Mouse (Mus musculus) testis, postnatal 10 days (tissue): ENCODE results near the gene Crabp2.
"Not testable (repeated sequence)": the region's sequence is repeated elsewhere in the genome, so short reads cannot be mapped to it uniquely, and the experiment has no call there.

Source experiments
- DNase-seq: peaks from one replicate; pipeline ENCODE4 v3.0.0; 2021; ENCODE audit warnings: low spot score

Gene Crabp2

DNA sequence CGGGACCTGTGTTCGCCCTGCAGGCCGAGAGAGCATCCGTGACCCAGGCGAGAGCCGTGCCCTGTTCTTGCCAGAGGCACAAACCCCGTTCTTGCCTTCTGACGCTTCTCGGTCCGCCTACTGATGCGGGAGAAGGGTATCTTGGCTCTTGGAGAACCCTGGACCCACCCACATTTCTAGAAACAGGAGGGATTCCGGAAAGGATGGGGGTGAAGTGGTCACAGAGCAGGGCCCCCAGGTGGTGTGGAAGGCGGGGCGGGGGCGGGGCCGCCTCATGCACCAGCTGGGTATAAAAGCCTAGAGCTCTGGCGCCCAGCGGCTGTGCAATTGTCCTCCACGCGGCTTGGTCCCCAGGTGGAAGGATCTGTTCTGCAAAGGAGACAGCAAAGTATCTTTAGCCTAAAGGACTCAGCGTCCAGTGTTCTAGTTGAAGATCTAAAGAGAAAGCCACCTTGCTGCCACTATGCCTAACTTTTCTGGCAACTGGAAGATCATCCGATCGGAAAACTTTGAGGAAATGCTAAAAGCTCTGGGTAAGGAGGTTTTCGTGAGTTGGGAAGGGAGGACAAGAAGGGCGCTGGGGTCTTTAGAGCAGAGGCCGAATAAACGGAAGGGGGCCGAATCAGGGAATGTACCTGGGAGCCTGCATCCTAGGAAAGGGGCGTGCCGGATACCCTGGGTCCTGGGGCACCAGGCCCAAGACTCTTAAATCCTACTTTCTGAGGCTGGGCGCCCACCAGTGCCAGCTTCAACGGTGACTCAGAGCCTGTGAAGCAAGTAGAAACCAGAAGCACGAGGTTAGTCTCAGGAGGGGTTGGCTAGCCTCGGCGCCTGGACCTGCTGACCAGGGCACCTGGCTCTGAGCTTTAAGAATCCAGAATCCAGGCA, at the start of gene Crabp2:
TSS of gene Crabp2 (plus strand) at position 289 of the 888 bp plus-strand sequence.
- DNase-seq, result no peak

DNA sequence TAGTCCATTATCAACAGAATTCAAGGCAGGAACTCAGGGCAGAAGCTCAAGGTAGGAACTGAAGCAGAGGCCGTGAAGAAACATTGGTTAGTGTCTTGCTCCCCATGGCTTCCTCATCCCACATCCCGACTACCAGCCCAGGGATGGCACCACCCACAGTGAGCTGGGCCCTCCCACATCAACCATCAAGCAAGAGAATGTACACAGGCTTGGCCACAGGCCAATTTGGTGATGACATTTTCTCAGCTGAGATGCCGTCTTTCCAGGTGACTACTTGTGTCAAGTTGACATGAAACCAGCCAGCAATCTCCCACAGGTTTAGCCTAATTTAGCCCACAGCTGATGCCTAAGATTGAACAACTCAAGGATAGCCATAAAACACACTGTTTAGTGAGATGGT, 49.2 kb upstream of the Crabp2 start:
- DNase-seq, result no peak

DNA sequence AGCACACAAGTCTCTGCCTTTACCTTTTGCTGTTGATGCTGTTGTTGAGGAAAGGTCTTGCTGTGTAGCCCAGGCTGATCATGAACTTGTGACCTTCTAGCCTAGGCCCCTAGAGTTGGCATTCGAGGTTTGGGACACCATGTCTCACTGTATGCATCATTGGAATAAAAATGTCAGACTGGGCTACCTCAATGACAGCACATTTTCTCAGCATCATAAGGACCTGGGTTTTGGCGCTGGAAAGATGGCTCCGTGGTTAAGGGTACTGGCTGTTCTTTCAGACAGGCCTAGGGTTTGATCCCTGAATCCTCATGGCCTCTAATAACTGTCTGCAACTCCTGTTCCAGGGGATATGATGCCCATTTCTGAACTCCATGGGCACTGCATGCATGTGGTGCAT, 48.7 kb upstream of the Crabp2 start:
- DNase-seq, result no peak

DNA sequence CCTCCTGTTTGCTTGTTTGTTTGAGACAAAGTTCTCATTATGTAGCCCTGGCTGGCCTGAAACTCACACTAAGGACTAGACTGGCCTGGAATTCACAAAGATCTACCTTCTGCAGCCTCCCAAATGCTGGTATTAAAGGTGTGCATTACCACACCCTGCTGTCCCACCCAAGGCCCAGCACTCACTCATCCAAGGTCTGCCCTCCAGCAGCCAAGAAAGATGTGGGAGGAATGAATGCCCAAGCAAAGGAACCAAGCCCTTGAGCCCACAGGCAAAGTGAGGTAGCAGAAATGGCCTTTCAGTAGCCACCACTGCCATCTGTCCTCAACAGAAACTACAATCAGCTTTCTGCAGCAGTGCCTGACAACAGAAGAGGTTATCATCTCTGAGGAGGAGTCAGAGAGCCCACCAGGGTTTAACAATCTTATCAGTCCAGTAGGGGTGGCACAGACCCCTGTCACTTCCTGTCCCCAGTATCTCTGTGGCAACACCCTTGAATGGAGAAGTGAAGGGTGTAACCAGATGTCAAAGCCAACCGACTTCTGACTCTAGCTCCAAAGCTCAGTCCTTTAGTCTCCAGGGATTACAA, 47.3 kb upstream of the Crabp2 start:
- DNase-seq, result no peak

DNA sequence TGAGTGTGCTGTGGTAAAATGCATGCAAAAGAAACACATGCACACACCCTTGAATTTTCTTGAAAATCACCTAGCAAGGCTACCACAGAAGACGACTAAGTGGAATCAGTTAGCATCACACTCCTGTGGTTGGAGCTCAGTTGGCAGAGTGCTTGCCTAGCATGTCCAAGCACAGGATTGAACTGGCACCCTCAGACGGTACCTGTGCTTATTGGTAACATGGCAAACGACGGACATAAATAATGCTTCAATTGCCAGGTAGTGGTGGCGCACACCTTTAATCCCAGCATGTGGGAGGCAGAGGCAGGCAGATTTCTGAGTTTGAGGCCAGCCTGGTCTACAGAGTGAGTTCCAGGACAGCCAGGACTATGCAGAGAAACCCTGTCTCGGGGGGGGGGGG, 46.5 kb upstream of the Crabp2 start:
- DNase-seq, result not testable (repeated sequence)

DNA sequence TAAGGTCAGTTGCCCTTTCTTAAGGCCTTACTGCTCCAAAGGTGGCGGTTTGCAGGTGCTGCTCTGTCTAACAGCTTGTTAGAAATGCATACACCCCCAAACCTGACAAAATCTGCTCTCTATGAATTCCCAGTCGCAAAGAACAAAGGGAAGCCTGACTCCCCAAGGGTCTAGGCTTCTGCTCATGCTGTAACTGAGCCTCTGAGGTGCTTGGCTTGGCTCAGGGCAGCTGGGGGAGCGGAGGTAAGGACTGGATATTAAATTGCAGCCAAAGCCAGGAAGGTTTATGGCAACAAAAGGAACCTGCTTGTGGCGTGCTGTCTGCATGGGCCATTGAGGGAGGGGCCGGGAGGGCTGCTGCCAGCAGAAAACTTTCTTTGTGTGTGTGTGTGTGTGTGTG, 44.6 kb upstream of the Crabp2 start:
- no peak for DNase-seq

DNA sequence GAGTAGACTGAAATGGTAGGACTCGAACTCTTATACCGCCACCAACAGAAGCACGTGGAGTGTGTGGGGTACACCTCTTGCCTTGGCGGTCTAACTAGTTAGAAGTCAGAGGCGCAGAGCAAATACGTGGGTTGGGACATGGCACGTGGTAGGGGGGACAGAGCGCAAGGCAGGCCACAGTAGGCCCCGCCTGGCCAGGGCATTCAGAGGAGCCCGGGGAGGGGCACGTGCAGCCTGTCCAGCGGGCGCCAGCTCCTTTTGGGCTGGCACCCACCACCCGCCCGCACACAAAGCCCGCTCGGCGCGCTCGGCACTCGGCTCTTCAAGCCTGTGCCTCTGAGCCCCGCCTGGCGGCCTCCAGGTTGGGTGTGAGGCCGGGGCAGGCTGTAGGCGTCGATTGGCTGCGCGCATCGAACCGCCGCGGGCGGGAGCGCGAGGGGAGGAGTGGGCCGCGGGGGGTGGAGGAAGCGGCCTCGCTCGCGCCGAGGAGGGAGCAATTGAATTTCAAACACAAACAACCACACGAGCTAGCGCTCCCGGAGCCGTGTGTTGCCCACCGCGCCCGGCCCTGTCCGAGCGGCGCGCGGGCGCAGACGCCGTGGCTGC, 42.5 kb upstream of the Crabp2 start, which contains the start of gene Hdgf:
TSS of gene Hdgf (plus strand) at position 442 of the 606 bp plus-strand sequence.
- peak; percentile 93 for DNase-seq

DNA sequence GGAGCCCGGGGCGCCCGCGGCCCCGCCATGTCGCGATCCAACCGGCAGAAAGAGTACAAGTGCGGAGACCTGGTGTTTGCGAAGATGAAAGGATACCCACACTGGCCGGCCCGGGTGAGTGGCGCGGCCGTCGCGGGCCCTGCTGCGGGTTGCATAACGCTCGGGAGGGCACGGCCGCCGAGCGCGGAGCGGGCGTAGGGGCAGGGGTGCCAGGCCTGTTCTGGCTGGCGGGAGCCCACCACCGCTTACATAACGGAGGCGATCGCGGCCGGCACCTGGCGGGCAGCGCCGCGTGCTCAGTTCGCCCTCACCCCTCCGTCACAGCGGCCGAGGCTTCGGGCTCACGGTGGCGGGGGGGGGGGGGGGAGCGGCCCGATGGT, 41.9 kb upstream of the Crabp2 start:
- DNase-seq, result peak; percentile 69

DNA sequence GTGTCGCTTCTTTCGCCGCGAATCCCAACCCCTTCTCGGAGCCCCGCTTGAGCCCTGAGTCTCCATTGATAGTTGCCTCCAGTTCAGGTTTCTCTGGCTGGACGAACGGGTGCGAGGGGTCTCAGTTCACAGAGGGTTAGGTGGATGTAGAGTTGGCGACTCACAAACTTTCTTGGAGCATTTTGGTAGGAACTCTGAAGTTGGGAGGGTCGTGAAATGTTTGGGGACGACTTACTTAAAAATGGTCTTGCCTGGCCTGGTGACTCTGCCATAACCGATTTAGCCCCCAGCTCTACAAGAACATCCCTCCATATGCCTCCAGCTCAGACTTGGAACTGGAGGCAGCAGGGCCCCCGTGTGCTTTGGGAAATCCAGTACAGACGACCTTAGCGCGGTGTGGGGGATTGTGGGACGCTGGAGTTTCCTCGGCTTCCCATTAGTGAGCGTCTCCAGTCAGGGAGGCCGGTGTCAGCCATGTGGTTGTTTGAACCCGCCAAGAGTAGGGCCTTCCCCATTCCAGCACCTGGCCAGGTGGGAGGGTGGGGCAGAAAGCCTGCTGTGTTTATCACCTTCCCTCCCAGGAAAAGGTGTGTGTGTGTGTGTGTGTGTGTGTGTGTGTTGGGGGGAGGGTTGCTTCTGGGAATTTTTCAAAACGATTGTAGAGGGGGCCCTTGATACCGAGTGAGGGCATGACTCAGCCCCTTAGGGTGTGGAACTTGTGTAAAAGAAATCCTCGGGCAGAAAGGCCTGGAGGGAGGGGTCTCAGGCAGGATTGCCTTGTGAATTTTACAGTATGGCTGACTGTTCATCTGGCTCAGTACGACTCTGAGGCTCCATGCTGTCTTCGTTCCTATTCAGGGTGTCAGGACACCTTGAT, 41.2 kb upstream of the Crabp2 start:
- peak; percentile 62 for DNase-seq

DNA sequence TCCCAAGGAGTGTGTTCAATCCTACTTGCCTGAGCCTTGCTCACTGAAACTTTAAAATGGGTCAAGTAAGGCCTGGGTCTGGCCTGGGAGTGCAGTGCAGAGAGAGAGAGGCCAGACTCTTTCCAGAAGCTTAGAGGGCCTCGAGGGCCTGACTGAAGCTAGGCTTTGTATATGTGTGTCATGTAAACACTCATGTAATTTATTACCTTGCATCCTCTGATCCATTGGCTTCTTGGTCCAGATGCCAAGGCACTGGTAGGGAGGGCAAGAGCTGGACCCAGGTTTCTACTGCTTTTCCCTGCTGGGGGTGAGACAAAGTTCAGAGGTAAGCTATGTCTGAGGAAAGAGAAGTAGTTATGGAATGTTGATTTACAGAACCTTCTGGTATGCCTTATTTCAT, 40.6 kb upstream of the Crabp2 start:
- DNase-seq, result no peak

DNA sequence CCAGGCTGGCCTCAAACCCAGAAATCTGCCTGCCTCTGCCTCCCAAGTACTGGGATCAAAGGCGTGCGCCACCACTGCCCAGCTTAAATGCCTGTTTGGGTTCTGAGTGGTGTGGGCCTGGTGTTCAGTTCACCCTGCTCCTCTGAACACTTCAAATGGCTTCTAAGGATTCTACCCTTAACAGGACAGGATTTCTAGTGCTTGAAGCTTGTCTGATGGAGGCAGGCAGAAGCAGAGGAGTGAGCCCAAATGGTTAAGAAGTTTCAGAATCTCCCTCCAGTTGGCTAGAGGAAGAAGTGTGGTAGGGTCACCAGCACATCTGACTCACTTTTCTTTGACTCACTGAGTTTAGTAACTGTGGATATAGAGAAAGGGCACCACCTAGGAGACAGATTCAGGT, 39.1 kb upstream of the Crabp2 start:
- no peak for DNase-seq

DNA sequence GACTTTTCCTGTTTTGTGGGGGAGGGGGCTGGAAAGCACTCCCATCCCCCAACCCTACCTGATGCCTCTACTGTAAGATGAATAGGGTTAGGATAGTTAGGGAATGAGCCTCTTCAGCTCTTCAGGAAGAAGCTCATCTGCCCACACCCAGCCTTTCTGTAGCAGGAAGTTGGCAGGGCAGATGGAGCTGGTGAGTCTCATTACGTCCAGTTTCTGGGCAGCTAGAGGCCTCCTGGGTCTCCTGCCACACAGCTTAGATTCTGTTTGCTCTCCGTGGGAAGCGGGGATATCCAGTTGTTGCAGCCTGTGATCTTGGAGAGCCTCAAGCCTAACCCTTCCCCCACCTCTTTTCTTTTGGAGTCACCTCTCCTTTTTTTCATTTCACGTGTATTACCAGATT, 38.6 kb upstream of the Crabp2 start:
- no peak for DNase-seq

DNA sequence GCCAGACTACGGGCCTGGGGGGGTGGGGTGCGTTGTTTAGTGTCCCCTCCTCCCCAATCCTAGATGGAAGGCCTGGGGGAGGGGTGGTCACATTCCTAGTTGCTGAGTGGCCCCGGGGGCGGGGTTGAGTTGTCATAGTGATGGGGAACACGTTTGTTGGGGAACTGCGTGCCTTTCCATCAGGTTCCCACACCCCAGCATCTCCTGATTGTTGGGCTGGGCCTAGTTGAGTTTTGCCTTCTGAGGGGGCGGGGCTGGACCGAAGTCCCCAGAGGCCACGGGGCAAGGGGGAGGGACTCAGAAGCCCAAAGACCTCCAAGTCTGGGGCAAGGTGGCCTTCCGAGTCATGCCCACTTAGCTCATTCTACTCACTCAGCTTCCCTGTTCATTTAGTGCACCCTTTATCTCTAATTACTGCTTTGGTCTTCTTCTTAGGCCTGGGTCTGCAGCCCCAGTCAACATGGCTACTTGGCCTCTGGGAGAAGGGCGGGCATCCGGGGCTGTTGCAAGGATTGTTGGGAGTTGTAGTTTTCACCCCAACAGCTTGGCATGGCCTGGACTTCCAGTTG, 37.8 kb upstream of the Crabp2 start:
- peak; percentile 92 for DNase-seq

DNA sequence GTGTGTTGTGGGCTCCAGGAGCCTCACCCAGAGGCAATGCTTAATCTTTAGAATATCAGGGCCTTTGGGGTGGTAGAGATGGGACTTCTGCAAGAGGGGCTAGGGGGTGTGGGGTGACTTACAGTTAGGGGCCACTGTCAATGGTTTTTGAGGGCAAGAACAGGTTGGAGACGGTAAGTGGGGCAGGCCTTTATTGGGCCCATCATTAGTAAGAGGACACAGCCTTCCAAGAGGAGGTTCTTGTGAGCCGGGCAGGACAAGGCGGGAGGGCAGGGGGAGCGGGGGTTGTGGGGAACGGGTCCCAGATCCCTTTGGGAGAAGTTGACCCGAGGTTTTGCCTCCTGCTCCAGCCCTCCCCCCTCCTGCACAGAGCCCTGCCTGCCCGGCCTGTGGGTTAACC, 35.0 kb upstream of the Crabp2 start:
- DNase-seq, result no peak

DNA sequence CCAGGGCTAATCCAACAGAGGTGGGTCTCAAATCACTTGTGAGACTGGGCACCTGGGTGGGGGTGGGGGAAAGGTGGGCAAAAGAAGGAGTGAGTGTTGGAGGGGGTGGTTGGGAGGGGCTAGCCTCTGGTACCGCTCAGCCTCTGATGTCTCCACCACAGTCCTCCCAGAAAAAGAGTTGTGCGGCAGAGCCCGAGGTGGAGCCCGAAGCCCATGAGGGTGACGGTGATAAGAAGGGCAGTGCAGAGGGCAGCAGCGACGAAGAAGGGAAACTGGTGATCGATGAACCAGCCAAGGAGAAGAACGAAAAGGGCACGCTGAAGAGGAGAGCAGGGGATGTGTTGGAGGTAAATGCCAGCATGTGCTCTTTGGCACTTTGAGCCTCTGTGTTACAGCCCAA, 34.6 kb upstream of the Crabp2 start:
- no peak for DNase-seq

DNA sequence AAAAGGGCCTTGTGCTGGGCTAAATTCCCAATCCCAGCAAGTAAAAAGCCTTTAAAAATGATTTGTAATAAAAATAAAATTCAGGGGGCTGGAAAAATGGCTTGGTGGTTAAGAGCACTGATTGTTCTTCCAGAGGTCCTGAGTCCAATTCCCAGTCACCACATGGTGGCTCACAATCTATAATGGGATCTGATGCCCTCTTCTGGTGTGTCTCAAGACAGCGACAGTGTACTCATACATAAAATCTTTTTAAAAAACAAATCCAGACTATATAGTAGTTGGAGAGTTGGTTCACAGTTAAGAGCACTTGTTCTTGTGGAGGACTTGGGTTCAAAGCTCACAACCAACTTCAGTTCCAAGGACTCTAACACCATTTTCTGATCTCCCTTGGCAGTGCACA, 31.5 kb upstream of the Crabp2 start:
- DNase-seq, result no peak

DNA sequence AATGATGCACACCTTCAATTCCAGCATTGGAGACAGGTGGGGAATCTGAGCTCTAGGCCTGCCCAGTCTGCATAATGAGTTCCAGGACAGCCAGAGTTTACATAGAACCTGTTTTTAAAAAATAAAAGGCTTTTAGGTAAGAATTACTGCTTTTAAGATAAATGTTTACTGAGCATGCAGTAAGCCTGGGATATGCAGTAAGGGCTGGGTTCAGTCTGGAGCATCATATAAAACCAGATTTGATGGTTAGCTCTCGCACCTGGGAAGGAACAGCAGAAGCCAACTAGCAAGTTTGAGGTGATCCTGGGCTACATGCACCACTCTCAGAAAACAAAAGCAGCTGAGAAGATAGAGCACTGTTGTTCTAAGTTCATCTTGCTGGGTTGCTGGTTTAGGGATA, 29.9 kb upstream of the Crabp2 start:
- DNase-seq, result no peak

DNA sequence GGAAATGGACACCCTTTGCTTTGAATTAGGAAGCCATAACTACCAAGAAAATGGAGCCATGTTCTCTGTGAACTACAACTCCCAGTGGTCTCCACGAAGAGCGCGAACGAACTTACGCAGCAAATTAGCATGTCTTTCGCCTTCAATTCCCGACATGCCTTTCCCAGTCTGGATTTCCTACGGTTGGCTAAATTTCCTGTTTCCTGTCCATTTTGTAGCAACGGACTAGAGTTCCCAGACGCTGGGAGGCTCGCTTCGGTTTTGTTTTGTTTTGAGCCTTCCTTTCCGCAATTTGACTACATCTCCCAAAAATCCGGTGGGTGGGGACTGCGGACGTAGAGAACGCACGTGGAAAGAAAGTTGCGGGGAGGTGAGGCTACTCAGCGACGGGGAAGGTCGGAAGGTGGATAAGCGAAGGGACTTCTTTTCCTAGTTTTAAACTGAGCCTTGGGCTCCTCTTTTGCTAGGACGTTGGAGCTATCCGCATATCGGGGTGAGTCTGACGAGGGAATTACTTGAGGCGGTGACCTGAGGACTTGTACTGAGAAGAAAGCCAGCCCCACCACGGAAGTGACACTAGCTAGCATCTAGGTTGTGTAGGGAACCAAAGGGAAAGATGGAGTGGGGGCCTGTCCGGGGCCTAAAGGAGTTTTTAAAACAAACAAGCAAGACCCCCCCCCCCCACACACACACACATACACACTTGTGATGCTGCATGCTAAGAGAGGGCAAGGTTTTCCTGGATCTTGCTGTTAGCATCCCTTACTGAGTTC, 28.9 kb upstream of the Crabp2 start, which contains the start of gene Mrpl24:
TSS of gene Mrpl24 (plus strand) at position 171 of the 773 bp plus-strand sequence.
- DNase-seq, result peak; percentile 74

DNA sequence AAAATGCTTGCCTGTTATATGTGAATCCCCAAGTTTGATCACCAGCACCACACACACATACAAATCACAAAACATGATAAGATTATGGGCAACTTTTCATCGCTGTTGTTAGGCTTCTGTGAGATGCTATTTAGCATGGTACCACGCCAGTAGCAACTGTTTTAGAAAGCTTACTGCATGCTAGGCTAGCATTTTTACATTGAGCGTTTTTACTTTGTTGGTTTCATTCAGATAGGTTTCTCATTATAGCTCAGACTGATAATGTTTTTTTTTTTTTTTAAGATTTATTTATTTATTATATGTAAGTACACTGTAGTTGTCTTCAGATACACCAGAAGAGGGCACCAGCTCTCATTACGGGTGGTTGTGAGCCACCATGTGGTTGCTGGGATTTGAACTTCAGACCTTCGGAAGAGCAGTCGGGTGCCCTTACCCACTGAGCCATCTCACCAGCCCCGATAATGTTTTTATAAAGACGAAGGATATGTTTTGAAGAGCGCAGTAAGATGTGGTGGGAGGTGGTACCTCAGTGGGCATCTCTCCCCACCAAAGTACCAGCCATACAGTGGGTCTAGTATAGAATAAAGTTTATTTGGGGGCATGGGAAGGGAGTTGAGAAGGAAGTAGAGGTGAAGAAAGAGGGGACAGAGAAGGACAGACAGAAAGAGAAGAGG, 28.1 kb upstream of the Crabp2 start:
- DNase-seq, result no peak

DNA sequence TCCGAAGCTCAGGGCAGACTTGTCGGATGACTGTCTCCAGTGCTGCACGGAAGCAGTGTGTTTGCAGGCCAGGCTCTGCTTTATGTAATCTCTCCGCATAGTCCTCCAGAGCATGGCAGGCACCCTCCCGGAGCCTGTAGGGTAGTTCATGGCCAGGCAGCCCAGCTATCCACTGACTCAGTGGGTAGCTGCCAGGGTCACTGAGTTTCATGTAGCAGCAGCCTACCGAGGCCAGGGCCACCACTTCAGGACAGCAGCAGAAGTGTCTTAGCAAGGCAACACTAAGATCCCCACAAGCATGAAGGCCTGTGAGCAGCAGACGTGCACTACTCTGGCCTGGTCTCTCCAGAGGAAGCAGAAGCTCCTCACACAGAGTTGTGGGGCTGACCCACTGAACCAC, 23.5 kb upstream of the Crabp2 start:
- DNase-seq, result no peak
